Mouse (Mus musculus): ENCODE measurements around the gene Adh5. TPM values are rescaled to one million over a fixed set of nuclear protein-coding genes. Genes with fewer than 3 reads are reported as not detected.
A peak's percentile ranks its signal among the peaks of the same experiment; 100 is the strongest.

Adh5 gene
- total and polyA plus RNA-seq, 3 experiments, result 384 to 487 (median 468) TPM

GRCm38 (mm10) chr3:138463137-138463536 lies 20.2 kb downstream of the Adh5 start:
- peaks cover 9% of the 10 kb centered on the region for H3K9me3 ChIP-seq (replicated peaks; ENCODE audit: low read length)
- 0 out of 2 replicates have a peak, but pooled peaks have one; percentile 22 for TF ChIP-seq ELF1 (IDR thresholded peaks at IDR 0.05; ENCODE audit: low read depth, low read length)
- TF ChIP-seq TBP (conservative IDR thresholded peaks at IDR 0.05; ENCODE audit: low read depth, low read length), result no peak
- peak; percentile 51 for TF ChIP-seq RAD21 (IDR thresholded peaks at IDR 0.05; ENCODE audit: low read depth, low read length)
- no peak for TF ChIP-seq MEF2A (IDR thresholded peaks at IDR 0.05; ENCODE audit: borderline replicate concordance, low read depth, low read length)
- peak in 1 of 2 experiments; percentile 71; a peak in 3 of 4 replicates for TF ChIP-seq CTCF (conservative IDR thresholded peaks at IDR 0.05 in 1 of 2, IDR thresholded peaks at IDR 0.05 in 1 of 2; ENCODE audit: low read depth in 2 of 2, low read length in 2 of 2)
- TF ChIP-seq SMC3 (IDR thresholded peaks at IDR 0.05; ENCODE audit: low read depth, low read length), result peak; percentile 70
- H3K27ac ChIP-seq (ENCODE audit: insufficient read depth, low read depth), result no peak overlapping the region
- peaks cover 76 to 98% of the 10 kb centered on the region in 2 experiments for H3K36me3 ChIP-seq (replicated peaks in 1 of 2; ENCODE audit: control insufficient read depth in 1 of 2, insufficient read depth in 1 of 2, low read length in 1 of 2)
- in situ Hi-C loops (cut with MboI; ENCODE audit: low pct_ligation_motif_present, low pct_unique_long_range_greater_than_20kb, low sequenced_read_pairs) (no loop called here), dilution Hi-C loops (cut with MboI; ENCODE audit: extremely low pct_ligation_motif_present, extremely low pct_unique_long_range_greater_than_20kb, low sequenced_read_pairs) (no loop called here)
- H3K4me3 ChIP-seq (replicated peaks in 1 of 3; ENCODE audit: low read depth in 2 of 3, low read length in 2 of 3, poor library complexity in 1 of 3), result no peak overlapping the region
- H3K4me2 ChIP-seq (ENCODE audit: insufficient read depth, low read depth, poor library complexity, severe bottlenecking), result no peak overlapping the region
- no peaks in the 10 kb centered on the region for H3K79me2 ChIP-seq (replicated peaks; ENCODE audit: control insufficient read depth, extremely low read depth, insufficient read depth, poor library complexity, severe bottlenecking)
- peak; percentile 50 for DNase-seq (ENCODE audit: extremely low read depth)
- no peak overlapping the region for H3K9ac ChIP-seq (ENCODE audit: insufficient read depth, low read depth)
- no peaks in the 10 kb centered on the region for H3K27me3 ChIP-seq (replicated peaks)
- peaks cover 0 to 3% of the 10 kb centered on the region in 2 experiments; a peak in 1 of 4 replicates for H3K4me1 ChIP-seq (ENCODE audit: control insufficient read depth in 1 of 2, insufficient read depth in 2 of 2)

- peaks cover 9% of the 10 kb centered on the region for H3K9me3 ChIP-seq (replicated peaks; ENCODE audit: low read length)
- H3K4me1 ChIP-seq (ENCODE audit: control insufficient read depth in 1 of 2, insufficient read depth in 2 of 2), result peaks cover 0 to 3% of the 10 kb centered on the region in 2 experiments; a peak in 1 of 4 replicates
- no peak overlapping the region for H3K9ac ChIP-seq (ENCODE audit: insufficient read depth, low read depth)
- no peak for TF ChIP-seq SIN3A (IDR thresholded peaks at IDR 0.05; ENCODE audit: low read length)
- no peak for TF ChIP-seq USF2 (conservative IDR thresholded peaks at IDR 0.05; ENCODE audit: low read depth, low read length)
- no peak for TF ChIP-seq TBP (conservative IDR thresholded peaks at IDR 0.05; ENCODE audit: low read depth, low read length)
- no peak for TF ChIP-seq CTCF (conservative IDR thresholded peaks at IDR 0.05 in 1 of 2, IDR thresholded peaks at IDR 0.05 in 1 of 2; ENCODE audit: low read depth in 2 of 2, low read length in 2 of 2)
- TF ChIP-seq ELF1 (IDR thresholded peaks at IDR 0.05; ENCODE audit: low read depth, low read length), result no peak
- no peak for TF ChIP-seq TCF12 (IDR thresholded peaks at IDR 0.05; ENCODE audit: low read depth, low read length)
- no peak for TF ChIP-seq JUND (conservative IDR thresholded peaks at IDR 0.05; ENCODE audit: low read depth, low read length)
- TF ChIP-seq JUN (IDR thresholded peaks at IDR 0.05; ENCODE audit: insufficient read depth, low read depth, low read length), result no peak
- TF ChIP-seq NRF1 (IDR thresholded peaks at IDR 0.05; ENCODE audit: low read depth, low read length), result no peak
- no peak for TF ChIP-seq ZMIZ1 (IDR thresholded peaks at IDR 0.05; ENCODE audit: low read depth, low read length)
- no peak for TF ChIP-seq UBTF (IDR thresholded peaks at IDR 0.05; ENCODE audit: low read depth, low read length)
- TF ChIP-seq EP300 (IDR thresholded peaks at IDR 0.05; ENCODE audit: low read length), result no peak
- TF ChIP-seq IRF4 (IDR thresholded peaks at IDR 0.05; ENCODE audit: low read depth, low read length), result no peak
- no peak for DNase-seq (ENCODE audit: extremely low read depth)
- no peak overlapping the region for H3K27ac ChIP-seq (ENCODE audit: insufficient read depth, low read depth)
- H3K36me3 ChIP-seq (replicated peaks in 1 of 2; ENCODE audit: control insufficient read depth in 1 of 2, insufficient read depth in 1 of 2, low read length in 1 of 2), result peaks cover 77 to 98% of the 10 kb centered on the region in 2 experiments
- in situ Hi-C loops (cut with MboI; ENCODE audit: low pct_ligation_motif_present, low pct_unique_long_range_greater_than_20kb, low sequenced_read_pairs) (no loop called here), dilution Hi-C loops (cut with MboI; ENCODE audit: extremely low pct_ligation_motif_present, extremely low pct_unique_long_range_greater_than_20kb, low sequenced_read_pairs) (no loop called here)
- no peak overlapping the region for H3K4me2 ChIP-seq (ENCODE audit: insufficient read depth, low read depth, poor library complexity, severe bottlenecking)
- no peaks in the 10 kb centered on the region for H3K79me2 ChIP-seq (replicated peaks; ENCODE audit: control insufficient read depth, extremely low read depth, insufficient read depth, poor library complexity, severe bottlenecking)
- no peak overlapping the region for H3K4me3 ChIP-seq (replicated peaks in 1 of 3; ENCODE audit: low read depth in 2 of 3, low read length in 2 of 3, poor library complexity in 1 of 3)
- no peaks in the 10 kb centered on the region for H3K27me3 ChIP-seq (replicated peaks)
These were observed 20.9 kb downstream of the Adh5 start for GRCm38 (mm10) chr3:138463807-138464206.
